Mouse (Mus musculus) embryonic facial prominence, embryonic 10.5 days (tissue): ENCODE measurements at regions not wholly inside any gene's neighbourhood (a gene's known extent, or its start where the extent isn't known, plus 50 kb on each side); places are given as distances from the start of the nearest gene placed in this dataset.
"Not testable (repeated sequence)": the region's sequence is repeated elsewhere in the genome, so short reads cannot be mapped to it uniquely, and the experiment has no call there.

Source experiments
- DNase-seq: peaks from one replicate; pipeline ENCODE4 v3.0.0-alpha.2; 2017; ENCODE audit warnings: low spot score
- H3K27ac ChIP-seq: fragments of 300-500 bp; sonication (generic); replicated peaks from 2 replicates; pipeline ENCODE4 v1.5.1; 2016; ENCODE audit warnings: mild to moderate bottlenecking
- H3K27me3 ChIP-seq: fragments of 300-500 bp; sonication (generic); replicated peaks from 2 replicates; pipeline ENCODE4 v1.6.1; 2016; ENCODE audit warnings: low read depth, mild to moderate bottlenecking; ENCODE audit not compliant: poor library complexity, severe bottlenecking
- H3K36me3 ChIP-seq: fragments of 300-500 bp; sonication (generic); replicated peaks from 2 replicates; pipeline ENCODE4 v1.6.1; 2016; ENCODE audit warnings: mild to moderate bottlenecking, moderate library complexity
- H3K4me1 ChIP-seq: fragments of 300-500 bp; sonication (generic); 2 replicates; pipeline ENCODE4 v1.6.1; 2016
- H3K4me3 ChIP-seq: fragments of 300-500 bp; sonication (generic); 2 replicates; pipeline ENCODE4 v1.5.1; 2016; ENCODE audit warnings: mild to moderate bottlenecking, moderate library complexity
- H3K9me3 ChIP-seq: fragments of 300-500 bp; sonication (generic); 2 replicates; pipeline ENCODE4 v1.6.1; 2016; ENCODE audit warnings: mild to moderate bottlenecking
- WGBS: fragments of 180-500 bp; shearing (Covaris S2); methylation state at CpG from one replicate; pipeline ENCODE4 v1.1.7; 2016; 5-methylcytosine and 5-hydroxymethylcytosine counted together

GRCm38 (mm10) chr12:97218445-97218844 is 1040.8 kb downstream of the Galc start:
- H3K9me3 ChIP-seq = no peaks in the 10 kb centered on the region
- H3K4me1 ChIP-seq = no peaks in the 10 kb centered on the region
- no peak overlapping the region for H3K4me3 ChIP-seq
- no peaks in the 10 kb centered on the region for H3K27me3 ChIP-seq
- 84% methylated on average over 2 of the region's 2 CpGs for WGBS
- no peak overlapping the region for H3K27ac ChIP-seq
- DNase-seq = no peak
- no peaks in the 10 kb centered on the region for H3K36me3 ChIP-seq

- no peaks in the 10 kb centered on the region for H3K9me3 ChIP-seq
- WGBS = 87% methylated on average over 7 of the region's 7 CpGs
- no peaks in the 10 kb centered on the region for H3K4me1 ChIP-seq
- no peak for DNase-seq
- no peaks in the 10 kb centered on the region for H3K36me3 ChIP-seq
- H3K4me3 ChIP-seq = no peak overlapping the region
- H3K27me3 ChIP-seq = no peaks in the 10 kb centered on the region
- no peak overlapping the region for H3K27ac ChIP-seq
Observed at GRCm38 (mm10) chr12:97217608-97218007, 1041.7 kb downstream of the Galc start.

DNA sequence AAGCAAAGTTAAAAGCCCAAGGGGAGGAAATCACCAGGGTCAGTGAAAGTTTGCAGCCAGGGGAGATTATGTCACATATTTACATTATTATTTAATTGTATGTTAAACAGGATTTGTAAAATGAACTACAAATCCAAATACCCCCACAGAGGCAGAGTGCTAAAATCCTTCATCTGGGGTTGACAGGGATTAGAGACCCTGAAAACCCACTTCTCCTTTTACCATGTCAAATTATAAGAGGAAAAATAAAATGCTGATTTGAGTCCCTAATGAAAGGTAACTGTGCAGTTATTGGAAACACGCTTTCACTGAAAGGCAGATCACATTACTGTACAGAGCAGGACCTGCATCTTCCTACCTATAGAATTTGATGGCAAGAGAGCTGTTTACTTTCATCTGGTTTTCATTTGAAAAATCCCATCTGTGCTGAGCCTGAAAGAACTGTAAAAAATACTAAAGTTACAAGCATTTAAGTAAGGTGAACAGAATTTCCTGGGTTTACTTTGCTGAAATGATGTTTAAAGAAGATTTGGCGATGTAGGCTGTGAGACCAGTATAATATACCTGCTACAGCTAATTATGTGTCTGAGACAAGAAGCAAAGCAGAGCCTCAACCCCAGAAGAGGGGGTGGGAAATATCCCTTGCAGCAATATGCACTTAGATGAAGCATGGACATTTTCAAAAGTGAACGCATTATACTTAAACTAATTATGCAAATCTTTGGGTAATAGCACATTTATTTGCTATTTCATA is 1055.4 kb downstream of the Galc start:
- Histone ChIP-seq H3K4me3 (no peak overlapping the region), H3K27ac (no peak overlapping the region), H3K27me3 (no peaks in the 10 kb centered on the region), H3K4me1 (peaks cover 3% of the 10 kb centered on the region; the same call in 1 of the 2 replicates), H3K9me3 (no peaks in the 10 kb centered on the region), H3K36me3 (no peaks in the 10 kb centered on the region)
- DNase-seq = peak; percentile 13
- WGBS = 42% methylated on average over 3 of the region's 3 CpGs

- no peak overlapping the region for H3K4me3 ChIP-seq
- no peaks in the 10 kb centered on the region for H3K9me3 ChIP-seq
- no peak for DNase-seq
- H3K36me3 ChIP-seq = no peaks in the 10 kb centered on the region
- H3K27me3 ChIP-seq = no peaks in the 10 kb centered on the region
- H3K4me1 ChIP-seq = no peaks in the 10 kb centered on the region
- no peak overlapping the region for H3K27ac ChIP-seq
Observed at GRCm38 (mm10) chr12:97161853-97162252, 1097.4 kb downstream of the Galc start.

- no peak for DNase-seq
- Histone ChIP-seq H3K27me3 (no peaks in the 10 kb centered on the region), H3K4me1 (no peaks in the 10 kb centered on the region), H3K36me3 (no peaks in the 10 kb centered on the region), H3K27ac (no peak overlapping the region), H3K4me3 (no peak overlapping the region), H3K9me3 (no peaks in the 10 kb centered on the region)
- 82% methylated on average over 9 of the region's 9 CpGs for WGBS
Observed at GRCm38 (mm10) chr12:97161429-97161828, 1097.8 kb downstream of the Galc start.

DNA sequence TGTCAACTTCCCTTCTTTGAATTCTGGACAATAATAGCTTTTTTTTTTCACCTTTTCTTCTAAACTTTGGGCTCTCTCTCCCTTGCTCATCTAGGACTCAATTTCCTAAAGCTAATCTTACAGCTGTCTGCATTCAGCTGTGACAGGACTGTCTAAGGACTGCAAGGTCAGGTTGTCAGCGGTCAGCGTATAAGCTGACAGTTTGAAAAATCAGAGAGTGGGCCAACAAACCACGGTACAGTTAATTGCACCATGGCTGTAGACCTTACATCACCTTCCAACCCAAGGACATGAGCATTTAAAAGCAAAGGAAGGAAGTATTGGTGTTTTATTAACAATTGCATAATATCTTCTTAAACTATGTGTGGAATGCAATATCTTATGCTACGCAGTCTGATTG is 1100.9 kb downstream of the Galc start:
- H3K36me3 ChIP-seq = no peaks in the 10 kb centered on the region
- DNase-seq = no peak
- no peak overlapping the region for H3K4me3 ChIP-seq
- no peaks in the 10 kb centered on the region for H3K27me3 ChIP-seq
- no peaks in the 10 kb centered on the region for H3K4me1 ChIP-seq
- H3K9me3 ChIP-seq = no peaks in the 10 kb centered on the region
- H3K27ac ChIP-seq = no peak overlapping the region
- WGBS = 73% methylated on average over 4 of the region's 4 CpGs

- Histone ChIP-seq H3K9me3 (no peaks in the 10 kb centered on the region), H3K36me3 (no peaks in the 10 kb centered on the region), H3K4me3 (no peak overlapping the region), H3K4me1 (no peaks in the 10 kb centered on the region), H3K27ac (no peak overlapping the region), H3K27me3 (no peaks in the 10 kb centered on the region)
- DNase-seq = no peak
Observed at GRCm38 (mm10) chr12:97157748-97158147, 1101.5 kb downstream of the Galc start.

- Histone ChIP-seq H3K27ac (no peak overlapping the region), H3K36me3 (no peaks in the 10 kb centered on the region), H3K4me1 (no peaks in the 10 kb centered on the region), H3K27me3 (no peaks in the 10 kb centered on the region), H3K4me3 (no peak overlapping the region), H3K9me3 (no peaks in the 10 kb centered on the region)
- whole genome bisulfite sequencing = 61% methylated on average over 3 of the region's 3 CpGs
- no peak for DNase-seq
Observed at GRCm38 (mm10) chr12:97156499-97157110, 1102.7 kb downstream of the Galc start.

DNA sequence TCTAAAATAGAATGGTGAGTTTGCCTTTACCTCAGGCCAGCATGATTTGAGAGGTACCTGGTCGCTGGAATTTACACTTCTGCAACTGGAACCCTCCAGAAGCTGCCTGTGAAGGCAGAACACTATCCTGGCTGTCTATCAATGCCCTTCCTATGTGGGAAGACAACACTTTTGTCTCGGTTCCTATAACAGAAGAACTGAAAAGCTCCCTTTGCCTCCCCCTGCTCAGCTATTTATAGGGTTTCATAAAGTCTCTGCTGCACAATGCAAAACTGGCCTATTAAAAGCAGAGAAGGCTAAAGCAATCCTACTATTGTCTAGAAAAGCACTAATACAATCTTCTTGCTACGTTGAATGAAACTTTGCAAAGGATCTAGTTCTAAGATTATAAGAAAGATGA is 1116.5 kb downstream of the Galc start:
- Histone ChIP-seq H3K36me3 (no peaks in the 10 kb centered on the region), H3K27ac (no peak overlapping the region), H3K9me3 (no peaks in the 10 kb centered on the region), H3K4me3 (no peak overlapping the region), H3K27me3 (no peaks in the 10 kb centered on the region), H3K4me1 (no peaks in the 10 kb centered on the region)
- 68% methylated on average over 3 of the region's 3 CpGs for WGBS
- DNase-seq = no peak

- H3K4me3 ChIP-seq = no peak overlapping the region
- no peaks in the 10 kb centered on the region for H3K36me3 ChIP-seq
- H3K4me1 ChIP-seq = no peaks in the 10 kb centered on the region
- 87% methylated on average over 7 of the region's 7 CpGs for WGBS
- no peaks in the 10 kb centered on the region for H3K9me3 ChIP-seq
- H3K27me3 ChIP-seq = no peaks in the 10 kb centered on the region
- no peak overlapping the region for H3K27ac ChIP-seq
- no peak for DNase-seq
Observed at GRCm38 (mm10) chr12:97137924-97138323, 1121.3 kb downstream of the Galc start.

DNA sequence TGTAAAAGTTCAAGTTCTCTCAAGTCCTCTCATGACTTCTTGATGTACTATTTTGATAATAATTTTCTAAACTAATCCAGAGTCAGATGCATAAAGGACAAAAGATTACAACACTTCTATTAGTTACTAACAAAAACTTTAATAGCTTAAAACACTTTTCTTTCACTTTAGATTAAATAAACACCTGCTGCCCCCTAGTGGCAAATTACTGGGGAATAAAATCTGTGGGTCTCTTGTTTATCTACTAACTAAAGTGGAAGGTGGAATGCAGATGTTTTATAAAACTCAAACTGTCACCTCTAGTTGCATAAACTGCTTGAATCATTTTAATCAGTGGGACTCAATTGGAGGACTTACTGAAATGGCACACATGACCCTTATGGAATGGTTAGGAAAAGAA is 1129.0 kb downstream of the Galc start:
- no peaks in the 10 kb centered on the region for H3K27me3 ChIP-seq
- DNase-seq = peak; percentile 10
- no peaks in the 10 kb centered on the region for H3K36me3 ChIP-seq
- H3K9me3 ChIP-seq = no peaks in the 10 kb centered on the region
- H3K4me1 ChIP-seq = no peaks in the 10 kb centered on the region
- H3K27ac ChIP-seq = no peak overlapping the region
- H3K4me3 ChIP-seq = no peak overlapping the region

DNA sequence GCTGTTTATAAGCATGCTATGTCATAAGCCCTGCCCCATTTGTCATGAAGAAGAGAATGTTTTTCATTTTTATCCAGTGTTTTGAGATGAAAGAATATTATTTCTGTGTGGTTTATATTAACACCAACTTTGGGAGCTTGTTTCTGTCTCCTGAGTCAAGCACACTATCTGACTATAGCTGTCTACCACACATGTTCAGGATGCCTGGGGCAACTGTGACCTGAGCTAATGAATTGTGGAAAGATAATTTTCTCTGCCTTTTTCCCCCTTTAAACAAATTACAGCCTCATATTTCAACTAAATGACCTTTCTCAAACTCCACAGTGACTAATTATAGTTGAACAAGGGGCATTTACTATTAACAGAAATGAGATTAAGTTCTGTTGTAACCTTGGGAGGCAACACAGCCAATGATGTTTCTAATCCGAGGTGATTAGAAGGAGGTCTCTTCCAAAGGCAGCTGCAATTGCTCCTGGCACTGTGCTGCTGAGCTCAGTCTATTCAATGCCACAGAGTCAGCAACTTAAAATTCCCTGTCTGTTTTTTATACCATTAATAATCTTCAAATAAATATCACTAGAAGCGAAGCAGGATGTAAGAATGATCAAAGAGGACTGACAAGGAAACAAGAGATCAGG is 1168.6 kb downstream of the Galc start:
- WGBS = 38% methylated on average over 2 of the region's 2 CpGs
- no peaks in the 10 kb centered on the region for H3K36me3 ChIP-seq
- no peak for DNase-seq

GRCm38 (mm10) chr12:97061352-97061895 is 1197.8 kb downstream of the Galc start:
- H3K36me3 ChIP-seq, H3K27ac ChIP-seq, DNase-seq, H3K4me1 ChIP-seq, H3K4me3 ChIP-seq, H3K27me3 ChIP-seq, H3K9me3 ChIP-seq: not testable (repeated sequence)
- WGBS = 80% methylated on average over 13 of the region's 13 CpGs

More for the DNA sequence above, 1168.6 kb downstream of the Galc start:
- H3K9me3 ChIP-seq = no peaks in the 10 kb centered on the region
- H3K4me1 ChIP-seq = 0 out of 2 replicates have a peak, but pooled peaks cover 5% of the 10 kb centered on the region
- H3K27me3 ChIP-seq = no peaks in the 10 kb centered on the region
- H3K27ac ChIP-seq = no peak overlapping the region
- no peak overlapping the region for H3K4me3 ChIP-seq
